Mouse (Mus musculus): ENCODE measurements around the gene Ptcd1.

- TF ChIP-seq CTCF (IDR thresholded peaks at IDR 0.05 in 2 of 3, conservative IDR thresholded peaks at IDR 0.05 in 1 of 3; ENCODE audit: control insufficient read depth in 1 of 3, insufficient read depth in 1 of 3, low read depth in 2 of 3, low read length in 3 of 3, poor library complexity in 1 of 3, severe bottlenecking in 1 of 3) (no peak), POLR2A (IDR thresholded peaks at IDR 0.05; ENCODE audit: control insufficient read depth in 1 of 2, insufficient read depth in 1 of 2, low read depth in 1 of 2, low read length in 2 of 2, poor library complexity in 1 of 2) (no peak), ZNF384 (IDR thresholded peaks at IDR 0.05; ENCODE audit: low read depth, low read length) (no peak), MEF2A (IDR thresholded peaks at IDR 0.05; ENCODE audit: extremely low read depth, insufficient replicate concordance, low read depth, low read length, poor library complexity, severe bottlenecking) (no peak), ZC3H11A (IDR thresholded peaks at IDR 0.05; ENCODE audit: low read depth, low read length) (no peak), TAL1 (IDR thresholded peaks at IDR 0.05; ENCODE audit: low read length) (no peak), E2F4 (IDR thresholded peaks at IDR 0.05; ENCODE audit: borderline replicate concordance, low read depth, low read length) (no peak), CHD2 (IDR thresholded peaks at IDR 0.05; ENCODE audit: low read length) (no peak)
Observed at GRCm38 (mm10) chr5:145126580-145126979, 40.3 kb downstream of the Ptcd1 start.

Measured in MEL (cell line).